Mouse (Mus musculus): ENCODE results near the gene Klhl22. TPM values are rescaled to one million over a fixed set of nuclear protein-coding genes. Genes with fewer than 3 reads are reported as not detected.

The Klhl22 gene
- total RNA-seq, 2 experiments from 2014 or later, result 87.8 to 101 TPM

DNA sequence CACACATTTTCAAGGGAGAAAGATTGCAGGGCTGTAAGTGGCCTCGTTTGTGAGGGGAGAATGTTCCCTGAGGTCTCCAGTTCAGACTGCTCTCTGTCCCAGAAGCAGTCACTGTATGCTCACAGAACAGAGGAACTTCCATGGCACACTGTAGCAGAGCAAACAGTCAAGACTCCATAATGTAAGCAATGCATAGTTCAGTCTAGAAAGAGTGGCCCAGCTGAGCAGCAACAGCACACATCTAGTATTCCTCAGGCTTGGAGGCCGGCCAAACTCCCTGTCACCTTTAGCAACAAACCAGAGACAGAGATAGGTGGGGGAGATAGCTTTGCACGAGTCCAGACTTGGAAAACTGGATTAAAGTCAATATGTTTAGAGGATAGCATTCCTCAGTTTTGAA is 6.4 kb upstream of the Klhl22 start:
- DNase-seq (ENCODE audit: low spot score in 2 of 2), result no peak
- intact Hi-C loops (cut with DNase I), result no loop called here

DNA sequence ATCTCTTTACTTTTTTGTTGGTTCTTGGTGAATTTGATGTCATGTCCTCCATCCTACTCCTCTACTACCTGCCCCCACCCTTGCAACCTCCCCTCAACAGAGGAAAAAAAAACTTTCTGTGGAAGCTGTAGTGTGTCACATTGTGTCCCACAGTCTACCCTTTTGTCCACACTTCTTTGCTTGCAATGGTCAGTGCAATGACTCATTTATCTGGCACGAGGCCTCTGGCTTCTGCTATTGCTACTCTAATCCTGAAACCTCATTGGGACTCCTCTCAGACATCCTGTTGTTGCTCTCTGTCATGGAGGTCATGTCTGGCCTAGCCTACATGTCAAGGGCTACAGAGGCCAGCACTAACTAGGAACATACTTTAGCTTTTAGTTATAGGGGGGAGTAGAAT is 5.7 kb upstream of the Klhl22 start:
- intact Hi-C loops (cut with DNase I), result no loop called here
- no peak for DNase-seq (ENCODE audit: low spot score in 2 of 2)

DNA sequence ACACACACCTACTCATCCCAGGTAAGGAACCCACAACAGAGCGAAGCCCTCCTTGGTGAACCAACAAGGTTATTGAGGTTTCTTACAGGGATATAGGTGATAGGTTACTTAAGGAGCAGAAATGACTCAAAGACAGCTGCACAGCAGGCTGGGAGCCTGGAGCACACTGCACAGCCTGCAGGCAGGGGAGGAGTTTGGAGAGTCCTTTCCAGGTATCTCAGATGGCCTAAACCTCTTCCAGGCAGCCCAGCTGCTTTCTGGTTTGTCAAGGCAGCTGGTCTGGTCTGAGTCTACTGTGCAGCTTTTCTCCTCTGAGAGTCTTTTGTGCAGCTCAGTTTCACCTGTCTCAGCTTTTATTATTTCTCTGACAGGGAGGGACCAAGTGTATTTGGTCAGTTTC is 1.7 kb upstream of the Klhl22 start:
- intact Hi-C loops (cut with DNase I), result no loop called here
- DNase-seq (ENCODE audit: low spot score in 2 of 2), result no peak

DNA sequence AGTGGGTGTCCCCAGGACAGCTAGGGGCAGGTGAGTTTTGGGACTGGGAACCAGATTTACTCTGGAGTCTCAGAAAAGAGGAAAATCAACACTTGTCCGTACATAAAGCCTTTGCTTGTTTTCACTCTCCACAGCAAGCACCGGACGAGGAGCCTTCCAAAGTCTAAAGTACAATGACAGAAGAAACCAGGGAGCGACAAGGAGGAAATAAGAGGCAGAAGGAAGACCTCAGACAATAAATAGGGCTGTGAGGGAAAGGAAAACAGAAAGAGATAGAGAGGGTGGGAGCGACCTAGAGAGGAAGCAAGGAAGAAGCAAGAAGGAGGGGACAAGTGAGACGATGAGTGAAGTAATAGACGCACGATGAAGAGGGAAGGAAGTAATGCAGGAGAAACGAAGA is 516 bp upstream of the Klhl22 start:
- intact Hi-C loops (cut with DNase I), result no loop called here
- no peak for DNase-seq (ENCODE audit: low spot score in 2 of 2)

DNA sequence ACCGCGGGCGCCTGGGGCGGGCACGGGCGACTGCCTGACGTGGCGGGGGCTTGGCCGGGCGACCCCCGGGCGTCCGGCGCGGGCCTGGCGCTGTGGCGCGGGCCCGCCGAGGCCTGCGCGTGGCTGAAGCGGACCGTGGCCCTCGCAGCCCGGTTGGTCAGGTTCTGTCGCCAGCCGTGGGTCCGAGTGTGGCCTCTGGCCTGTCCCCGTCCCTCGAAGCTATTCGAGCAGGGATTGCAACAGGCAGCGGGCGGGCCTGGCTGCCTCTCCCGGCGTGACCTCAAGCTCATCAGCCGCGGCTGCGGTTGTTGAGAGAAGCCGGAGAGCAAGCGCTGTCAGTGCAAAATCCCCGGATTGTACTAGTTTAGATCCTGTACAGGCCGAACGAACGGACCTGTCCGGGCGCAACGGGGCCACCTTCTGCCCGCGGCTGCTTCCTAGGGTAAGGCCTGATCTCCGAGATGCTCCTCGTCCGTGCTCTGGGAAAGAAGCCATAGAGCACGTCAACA is 449 bp downstream of the Klhl22 start:
- intact Hi-C loops (cut with DNase I), result no loop called here
- DNase-seq (ENCODE audit: low spot score in 2 of 2), result peak; percentile 43 to 45

DNA sequence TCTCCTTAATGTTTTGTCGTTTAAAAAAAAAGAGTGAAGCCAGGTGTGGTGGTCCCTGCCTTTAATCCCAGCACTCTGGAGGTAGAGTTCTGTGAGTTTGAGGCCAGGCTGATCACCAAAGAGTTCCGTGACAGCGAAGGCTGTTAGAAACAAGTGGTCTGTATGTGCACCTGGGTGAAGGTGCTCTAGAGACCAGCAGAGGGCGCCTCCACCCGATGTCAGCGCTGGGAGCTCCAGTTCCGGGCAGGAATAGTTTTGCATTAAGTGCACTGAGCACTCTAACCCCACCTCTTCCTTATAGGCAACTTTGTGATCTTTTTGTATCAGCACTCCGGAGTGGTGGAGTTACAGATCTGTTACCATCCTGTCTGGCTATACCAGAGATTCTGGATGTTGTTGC is 1.2 kb downstream of the Klhl22 start:
- peak in 1 of 2 experiments; percentile 21 for DNase-seq (ENCODE audit: low spot score in 2 of 2)
- intact Hi-C loops (cut with DNase I), result no loop called here

DNA sequence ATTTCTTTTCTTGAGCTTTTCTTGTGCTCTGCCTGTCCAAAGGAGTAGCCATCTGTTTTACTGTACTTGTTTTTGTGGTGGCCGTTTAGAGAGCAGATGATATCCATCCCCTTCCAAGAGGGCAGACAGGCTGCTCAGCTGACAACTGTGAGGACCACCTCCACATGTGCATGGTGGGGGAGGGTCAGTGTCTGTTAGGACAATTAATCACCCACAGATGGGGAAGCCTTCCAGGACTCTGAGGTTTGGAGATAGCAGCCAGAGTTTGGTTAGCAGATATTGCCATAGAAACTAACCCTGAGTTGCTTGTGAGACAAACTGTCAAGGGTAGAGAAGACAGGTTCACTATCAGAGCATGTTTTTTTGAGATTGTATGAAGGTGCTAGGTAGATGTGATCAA is 1.7 kb downstream of the Klhl22 start:
- DNase-seq (ENCODE audit: low spot score in 2 of 2), result no peak
- intact Hi-C loops (cut with DNase I), result no loop called here

DNA sequence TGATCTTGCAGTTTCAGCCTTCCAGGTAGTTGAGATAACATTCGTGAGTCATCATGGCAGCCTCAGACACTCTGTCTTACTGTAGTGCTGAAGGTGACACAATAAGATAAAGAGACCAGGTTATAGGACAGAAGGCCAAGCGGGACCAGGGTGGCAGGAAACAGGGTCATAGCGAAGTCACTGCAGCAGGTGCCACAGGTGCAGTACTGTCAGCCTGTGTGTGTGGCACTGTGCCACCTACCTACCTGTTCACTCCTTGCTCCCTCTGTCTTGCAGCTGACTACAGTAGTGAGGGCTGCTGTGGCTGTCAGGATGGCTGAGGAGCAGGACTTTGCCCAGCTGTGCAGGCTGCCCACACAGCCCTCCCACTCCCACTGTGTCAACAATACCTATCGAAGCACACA is 4.7 kb downstream of the Klhl22 start:
- no peak for DNase-seq (ENCODE audit: low spot score in 2 of 2)
- intact Hi-C loops (cut with DNase I), result no loop called here

DNA sequence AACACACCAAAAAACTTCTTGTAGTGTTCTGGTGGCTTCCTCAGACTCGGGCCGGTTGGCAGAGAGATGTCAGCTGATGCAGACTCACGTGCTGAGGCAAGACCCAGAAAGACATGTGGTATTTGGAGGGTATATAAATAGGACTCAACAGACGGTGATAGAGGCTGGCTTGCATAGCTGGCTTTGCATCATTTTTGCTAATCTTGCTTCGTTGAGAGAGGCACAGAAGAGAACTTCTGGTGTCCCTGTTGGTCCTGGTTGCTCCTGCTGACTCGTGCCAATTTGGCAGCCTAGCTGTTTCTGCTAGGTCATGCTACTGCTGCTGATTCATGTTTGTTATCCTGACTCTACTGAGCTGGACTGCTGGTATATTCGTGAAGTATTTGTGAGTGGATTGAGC is 9.4 kb downstream of the Klhl22 start:
- peak in 1 of 2 experiments; percentile 70 for DNase-seq (ENCODE audit: low spot score in 2 of 2)
- intact Hi-C loops (cut with DNase I), result no loop called here

DNA sequence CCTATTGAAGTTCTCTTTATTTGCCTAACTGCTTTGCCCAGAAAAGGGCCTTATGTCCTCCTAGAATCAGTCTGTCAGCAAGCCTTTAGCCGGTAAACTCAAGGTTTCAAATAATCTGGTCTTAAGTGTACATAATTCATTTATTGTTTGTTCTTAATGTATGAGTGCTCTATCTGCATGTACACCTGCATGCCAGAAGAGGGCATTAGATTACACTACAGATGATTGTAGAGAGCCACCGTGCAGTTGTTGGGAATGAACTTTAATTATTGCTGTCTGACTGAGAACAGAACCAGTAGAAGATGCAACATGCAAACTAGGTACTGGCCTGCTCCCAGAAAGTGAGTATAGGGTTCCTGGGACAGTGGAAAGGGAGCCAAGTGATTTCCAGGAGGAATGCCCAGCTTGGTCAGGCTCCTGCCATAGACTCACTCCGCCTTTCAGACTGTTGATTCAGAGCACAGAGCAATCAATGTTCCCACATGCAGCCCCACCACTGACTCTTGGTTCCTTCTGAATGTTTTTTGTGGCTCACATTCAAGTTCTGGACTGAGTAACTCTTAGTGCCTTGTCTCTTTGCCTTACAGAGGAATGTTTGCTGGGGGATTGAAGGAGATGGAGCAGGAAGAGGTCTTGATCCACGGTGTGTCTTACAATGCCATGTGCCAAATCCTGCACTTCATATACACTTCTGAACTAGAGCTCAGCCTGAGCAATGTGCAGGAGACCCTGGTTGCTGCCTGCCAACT is 11.9 kb downstream of the Klhl22 start:
- DNase-seq (ENCODE audit: low spot score in 2 of 2), result no peak
- intact Hi-C loops (cut with DNase I), result no loop called here

DNA sequence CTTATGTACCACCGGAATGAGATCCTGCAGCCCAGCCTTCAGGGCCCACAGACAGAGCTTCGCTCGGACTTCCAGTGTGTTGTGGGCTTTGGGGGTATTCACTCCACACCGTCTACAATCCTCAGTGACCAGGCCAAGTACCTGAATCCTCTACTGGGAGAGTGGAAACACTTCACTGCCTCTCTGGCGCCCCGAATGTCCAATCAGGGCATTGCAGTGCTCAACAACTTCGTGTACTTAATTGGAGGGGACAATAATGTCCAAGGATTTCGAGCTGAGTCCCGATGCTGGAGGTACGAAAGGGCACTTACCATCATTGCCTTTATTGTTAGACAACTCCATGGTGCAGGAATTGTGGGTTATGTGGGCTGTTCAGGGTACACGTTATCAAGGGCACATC is 17.4 kb downstream of the Klhl22 start:
- intact Hi-C loops (cut with DNase I), result no loop called here
- no peak for DNase-seq (ENCODE audit: low spot score in 2 of 2)

DNA sequence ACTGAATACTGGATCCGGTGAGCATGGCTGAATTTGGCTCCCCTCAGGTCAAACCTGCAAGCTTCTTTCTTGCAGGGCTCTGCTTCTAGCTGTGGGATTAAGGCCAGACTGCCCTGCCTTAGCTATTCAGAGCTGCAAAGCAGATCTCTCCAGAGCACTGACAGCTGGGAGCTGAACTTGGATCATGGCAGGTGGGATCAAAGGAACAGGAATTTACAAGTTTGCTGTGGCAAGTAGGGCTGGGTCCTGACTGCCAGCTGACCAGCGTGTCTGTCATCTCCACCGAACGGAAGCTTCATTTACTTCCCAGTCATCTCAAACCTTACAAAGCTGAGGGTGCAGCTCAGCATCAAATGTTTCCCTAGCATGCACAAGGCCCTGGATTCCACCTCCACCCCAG is 18.8 kb downstream of the Klhl22 start:
- no peak for DNase-seq (ENCODE audit: low spot score in 2 of 2)
- intact Hi-C loops (cut with DNase I), result no loop called here

DNA sequence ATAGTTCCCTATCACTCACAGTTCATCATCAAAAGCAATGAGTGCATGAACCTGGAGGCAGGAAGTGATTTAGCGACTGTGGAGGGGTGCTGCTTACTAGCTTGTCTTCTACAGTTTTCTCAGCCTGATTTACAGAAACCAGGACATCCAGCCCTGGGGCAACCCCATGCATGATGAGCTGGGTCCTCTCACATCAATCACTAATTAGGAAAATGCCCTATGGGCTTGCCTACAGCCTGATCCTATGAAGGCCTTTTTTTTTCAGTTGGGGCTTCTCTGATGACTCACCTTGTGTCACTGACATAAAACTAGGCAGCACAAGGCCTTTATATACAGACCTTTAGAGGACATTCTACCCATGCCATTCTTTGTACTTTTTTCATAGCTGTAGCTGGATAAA is 20.3 kb downstream of the Klhl22 start:
- intact Hi-C loops (cut with DNase I), result no loop called here
- DNase-seq (ENCODE audit: low spot score in 2 of 2), result no peak

DNA sequence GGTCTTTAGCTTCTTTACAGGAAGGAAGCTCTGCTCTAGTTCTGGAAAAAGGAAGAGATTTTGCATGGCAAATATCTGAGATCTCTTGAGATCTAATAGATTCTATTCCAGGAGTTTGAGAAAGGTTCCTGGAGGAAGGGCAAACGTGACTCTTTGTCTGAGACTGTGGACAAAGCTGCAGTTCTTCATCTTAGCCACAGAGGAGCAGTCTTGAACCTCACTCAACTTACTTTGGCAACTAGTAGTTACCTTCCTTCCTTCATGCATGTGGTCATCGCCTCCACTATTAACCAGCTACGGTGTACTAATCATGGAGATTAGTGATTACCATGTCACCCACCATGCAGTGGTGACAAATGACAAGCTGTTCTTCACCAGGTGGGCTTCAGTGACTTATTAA is 25.9 kb downstream of the Klhl22 start:
- DNase-seq (ENCODE audit: low spot score in 2 of 2), result no peak
- intact Hi-C loops (cut with DNase I), result no loop called here

DNA sequence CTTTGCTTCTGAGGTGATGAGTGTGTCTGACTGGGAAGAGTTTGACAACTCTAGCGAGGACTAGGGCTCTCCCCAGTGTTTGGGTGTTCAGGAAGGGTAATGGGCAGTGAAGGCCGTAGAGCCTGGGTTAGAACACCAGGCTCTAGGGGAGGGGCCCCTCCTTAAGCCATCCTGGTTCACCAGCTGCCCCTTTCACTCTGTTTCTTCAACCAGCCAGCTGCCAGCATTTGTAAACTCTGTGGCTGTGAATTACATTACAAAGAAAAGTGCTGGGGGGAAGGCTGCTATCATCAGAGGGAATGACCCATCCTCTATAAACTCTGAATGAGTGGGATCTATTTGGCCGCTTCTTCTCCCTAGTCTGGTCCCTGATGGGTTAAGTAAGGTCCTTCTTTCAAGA is 33.3 kb downstream of the Klhl22 start:
- DNase-seq (ENCODE audit: low spot score in 2 of 2), result no peak
- intact Hi-C loops (cut with DNase I), result no loop called here

DNA sequence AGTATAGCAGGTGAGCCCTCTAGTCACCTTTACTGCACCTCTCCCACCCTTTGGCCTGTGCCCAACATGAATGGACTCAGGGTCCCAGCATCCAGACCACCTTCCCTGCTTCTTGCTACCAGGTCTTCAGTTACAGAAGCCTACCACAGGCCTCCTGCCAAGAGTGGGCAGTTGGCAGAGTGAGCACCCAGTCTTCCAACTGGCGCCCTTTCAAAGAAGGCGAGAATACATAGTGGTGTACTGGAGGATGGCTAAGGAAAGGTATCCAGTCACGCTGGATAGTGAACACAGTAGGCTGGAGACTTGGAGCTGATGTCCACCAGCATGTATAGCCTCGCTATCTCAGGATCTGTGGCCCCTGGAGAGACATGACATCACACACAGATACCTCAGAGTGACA is 34.6 kb downstream of the Klhl22 start:
- intact Hi-C loops (cut with DNase I), result no loop called here
- peak in 1 of 2 experiments; percentile 72 for DNase-seq (ENCODE audit: low spot score in 2 of 2)

DNA sequence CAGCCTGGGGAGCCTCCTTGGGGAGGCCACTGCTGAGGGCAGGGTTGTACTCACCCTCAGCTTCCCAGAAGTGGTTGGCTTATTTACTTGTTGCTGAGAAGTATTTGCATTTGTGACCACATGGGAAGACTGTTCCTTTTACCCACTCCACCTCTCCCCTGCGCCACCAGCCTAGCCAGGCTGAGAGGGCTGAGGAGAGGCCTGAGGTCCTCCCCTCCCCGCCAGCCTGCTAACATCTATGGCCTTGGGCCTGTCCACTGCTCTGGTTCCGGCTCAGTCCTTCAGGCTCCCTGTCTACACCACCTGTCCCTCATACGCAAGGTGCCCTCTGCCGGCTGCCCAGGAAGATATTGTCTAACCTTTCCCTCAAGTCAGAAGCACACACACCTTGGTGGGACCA is 36.2 kb downstream of the Klhl22 start:
- intact Hi-C loops (cut with DNase I), result no loop called here
- DNase-seq (ENCODE audit: low spot score in 2 of 2), result no peak

DNA sequence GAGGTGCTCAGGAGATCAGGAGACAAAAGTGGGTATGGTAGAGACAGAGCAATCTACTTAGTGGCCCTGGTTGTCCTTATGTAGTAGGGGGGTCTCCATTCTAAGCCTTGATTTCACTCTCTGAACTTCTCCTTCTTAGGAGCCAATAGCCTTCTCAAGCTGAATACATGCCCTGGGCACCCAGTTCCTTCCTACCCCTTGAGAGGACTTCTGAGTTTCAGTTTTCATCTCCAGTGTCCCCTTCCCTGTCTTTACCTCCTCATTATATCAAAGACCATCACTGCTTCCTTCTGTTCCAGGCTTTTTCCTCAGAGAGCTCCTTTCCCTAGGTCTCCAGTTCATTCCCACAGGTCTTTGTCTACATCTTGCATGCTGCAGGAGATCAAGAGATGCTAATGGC is 37.1 kb downstream of the Klhl22 start:
- intact Hi-C loops (cut with DNase I), result no loop called here
- DNase-seq (ENCODE audit: low spot score in 2 of 2), result no peak

DNA sequence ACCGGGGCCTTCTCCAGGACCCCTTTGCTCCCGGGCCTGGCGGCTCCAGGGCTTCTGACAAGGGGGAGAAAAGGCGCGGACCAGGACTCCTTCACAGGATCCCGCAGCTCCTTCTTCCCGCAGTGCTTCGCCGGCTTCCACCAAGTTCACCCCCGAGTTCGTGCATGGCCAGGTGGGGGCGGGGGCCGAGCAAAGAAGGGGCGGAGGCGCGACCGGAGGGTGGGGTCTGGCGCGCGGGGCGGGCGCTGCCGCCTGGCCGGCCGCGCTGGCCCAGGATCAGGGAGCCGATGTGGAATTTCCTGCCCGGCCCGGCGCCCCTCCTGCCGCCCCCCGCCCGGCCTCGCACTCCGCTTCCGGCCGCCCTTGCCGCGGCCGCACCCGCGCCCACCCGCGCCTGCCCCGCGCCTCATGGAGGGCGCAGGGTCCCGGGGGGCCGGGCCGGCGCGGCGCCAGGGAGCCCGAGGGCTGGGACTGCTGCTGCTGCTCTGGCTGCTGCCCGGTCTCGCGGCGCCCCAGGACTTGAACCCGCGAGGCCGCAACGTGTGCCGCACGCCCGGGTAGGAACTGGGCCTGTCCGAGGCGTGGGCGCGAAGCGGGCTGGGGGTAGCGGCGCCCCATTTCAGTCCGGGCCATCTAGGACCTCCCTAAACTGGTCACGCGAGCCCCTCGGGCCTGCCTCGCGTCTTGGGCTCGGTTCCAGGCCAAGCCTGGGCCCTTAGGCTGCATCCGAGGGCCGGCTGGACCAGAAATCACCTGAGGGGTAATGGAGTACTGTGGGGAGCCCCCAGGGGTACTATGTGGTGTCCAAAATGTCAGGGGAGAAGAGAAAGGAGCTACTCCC is 37.8 kb downstream of the Klhl22 start, which contains the start of gene Scarf2:
Gene Scarf2, plus strand, starts transcription at position 312 of the 841 bp plus-strand sequence.
- intact Hi-C loops (cut with DNase I), result no loop called here

DNA sequence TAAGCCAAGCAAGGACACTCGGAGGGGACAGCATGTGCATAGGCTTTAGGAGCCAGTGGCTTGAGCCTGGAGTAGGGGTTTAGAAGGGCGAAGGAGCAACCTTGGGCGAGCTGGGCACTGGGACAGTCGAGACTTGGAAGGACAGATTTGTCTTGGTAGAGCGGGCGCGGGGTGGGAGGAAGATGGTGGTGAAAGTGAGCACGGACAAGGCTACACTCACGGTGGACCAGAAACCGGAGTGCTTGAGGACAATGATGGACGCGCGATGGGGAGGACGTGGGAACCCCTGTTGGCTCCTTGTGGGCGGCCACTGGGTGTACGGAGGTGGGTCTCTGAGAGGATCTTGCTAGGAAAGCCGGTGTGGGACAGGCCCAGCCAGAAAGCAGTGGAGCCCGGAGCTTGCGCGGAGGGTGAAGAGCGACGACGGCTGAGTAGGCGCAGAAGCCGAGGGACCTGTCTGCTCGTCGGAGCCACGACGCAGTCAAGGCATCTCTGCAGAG is 38.4 kb downstream of the Klhl22 start:
- no peak for DNase-seq (ENCODE audit: low spot score in 2 of 2)
- intact Hi-C loops (cut with DNase I), result no loop called here

More for the DNA sequence above, 37.8 kb downstream of the Klhl22 start, which contains the start of gene Scarf2:
- DNase-seq (ENCODE audit: low spot score in 2 of 2), result no peak

All from left cerebral cortex, postnatal 25 days (tissue).